Mouse (Mus musculus) cerebellum, postnatal 10 days (tissue): ENCODE results near the gene Zbtb9.
A peak's percentile ranks its signal among the peaks of the same experiment; 100 is the strongest.

Experiments
- DNase-seq, 2 experiments: peaks; one replicate each; pipeline ENCODE4 v3.0.0; 2021; ENCODE audit warnings: mixed read lengths in 2 of 2

The Zbtb9 gene

DNA sequence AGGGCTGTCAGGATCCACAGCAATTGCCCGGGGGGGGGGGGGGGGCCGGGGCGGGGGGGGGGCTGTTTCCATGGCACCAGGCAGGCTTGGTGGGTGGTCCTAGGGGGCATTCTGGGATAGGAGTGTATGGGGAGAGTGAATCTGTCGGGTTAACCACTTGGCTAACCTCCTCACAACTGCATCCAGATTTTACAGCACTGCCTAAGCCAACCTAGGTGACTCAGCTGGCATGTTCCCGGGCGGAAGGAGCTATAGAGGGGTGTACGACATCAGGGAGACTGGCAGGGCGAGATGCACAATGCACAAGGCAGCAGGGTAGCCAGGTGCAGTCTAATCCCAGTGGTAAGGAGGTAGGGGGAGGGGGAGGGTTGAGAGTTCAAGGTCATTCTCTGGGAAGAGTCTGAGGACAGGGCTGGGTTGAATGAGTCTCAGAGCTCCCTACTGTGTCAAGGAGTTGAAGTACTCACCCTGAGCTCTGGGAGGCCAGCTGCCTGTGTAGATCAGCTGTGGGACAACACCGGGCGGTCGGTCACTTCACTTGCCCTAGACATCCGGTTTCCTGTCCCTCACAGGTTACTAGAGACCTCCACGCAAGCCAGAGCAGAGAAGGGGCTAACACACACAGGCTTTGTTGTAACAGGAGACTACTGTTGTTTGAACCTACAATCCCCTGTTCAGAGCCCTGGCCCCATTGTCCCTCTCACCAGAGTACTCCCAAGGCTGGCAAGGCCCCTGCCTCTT, 68.2 kb downstream of the Zbtb9 start:
- DNase-seq: no peak

DNA sequence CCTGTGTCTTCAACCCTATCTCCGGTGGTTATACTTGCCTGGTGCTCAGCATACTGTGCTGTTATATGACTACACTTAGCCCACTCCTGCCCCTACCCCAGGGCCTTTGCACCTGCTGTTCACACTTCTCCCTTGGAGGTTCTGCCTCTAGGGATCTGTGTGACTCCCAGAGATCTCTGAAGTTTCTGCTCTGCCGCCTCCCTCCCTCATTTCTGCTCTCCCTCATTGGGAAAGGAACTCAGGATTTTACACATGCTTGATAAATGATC, 68.8 kb downstream of the Zbtb9 start:
- no peak for DNase-seq

DNA sequence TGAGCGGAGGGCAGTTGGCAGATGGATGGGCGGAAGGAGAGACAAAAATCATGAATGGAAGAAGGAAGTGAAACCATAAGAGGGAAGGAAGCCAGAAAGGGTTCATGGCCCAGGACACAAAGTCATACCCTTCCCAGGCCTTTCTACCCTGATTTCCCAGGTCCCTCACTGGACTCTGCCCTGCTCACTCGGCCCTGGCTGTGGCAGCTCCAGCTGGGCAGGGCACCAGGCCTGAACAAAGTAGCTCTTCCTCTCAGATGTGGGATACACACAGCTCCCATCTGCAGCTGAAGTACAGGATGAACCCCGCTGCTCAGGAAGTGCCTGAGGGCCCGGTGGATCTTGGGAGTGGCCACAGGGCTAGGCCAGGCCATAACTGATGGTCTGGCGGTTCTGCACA, 69.9 kb downstream of the Zbtb9 start:
- no peak for DNase-seq

DNA sequence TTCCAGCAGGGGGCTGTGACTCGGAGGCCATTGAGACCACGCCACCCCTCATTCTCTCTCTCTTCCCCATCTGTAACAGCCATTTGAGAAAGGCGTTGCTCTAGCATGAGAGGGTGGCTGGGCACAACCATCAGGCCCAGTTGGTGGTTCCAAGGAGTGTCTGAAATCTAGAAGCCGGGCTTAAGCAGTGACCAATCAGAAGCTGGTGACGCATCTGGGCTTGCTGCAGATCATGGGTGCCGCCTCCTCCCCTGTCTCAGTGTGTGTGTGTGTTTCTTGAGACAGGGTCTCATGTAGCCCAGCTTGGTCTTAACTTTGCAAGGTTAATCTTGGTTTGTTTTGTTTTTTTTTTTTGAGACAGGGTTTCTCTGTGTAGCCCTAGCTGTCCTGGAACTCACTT, 72.2 kb downstream of the Zbtb9 start:
- DNase-seq: no peak

DNA sequence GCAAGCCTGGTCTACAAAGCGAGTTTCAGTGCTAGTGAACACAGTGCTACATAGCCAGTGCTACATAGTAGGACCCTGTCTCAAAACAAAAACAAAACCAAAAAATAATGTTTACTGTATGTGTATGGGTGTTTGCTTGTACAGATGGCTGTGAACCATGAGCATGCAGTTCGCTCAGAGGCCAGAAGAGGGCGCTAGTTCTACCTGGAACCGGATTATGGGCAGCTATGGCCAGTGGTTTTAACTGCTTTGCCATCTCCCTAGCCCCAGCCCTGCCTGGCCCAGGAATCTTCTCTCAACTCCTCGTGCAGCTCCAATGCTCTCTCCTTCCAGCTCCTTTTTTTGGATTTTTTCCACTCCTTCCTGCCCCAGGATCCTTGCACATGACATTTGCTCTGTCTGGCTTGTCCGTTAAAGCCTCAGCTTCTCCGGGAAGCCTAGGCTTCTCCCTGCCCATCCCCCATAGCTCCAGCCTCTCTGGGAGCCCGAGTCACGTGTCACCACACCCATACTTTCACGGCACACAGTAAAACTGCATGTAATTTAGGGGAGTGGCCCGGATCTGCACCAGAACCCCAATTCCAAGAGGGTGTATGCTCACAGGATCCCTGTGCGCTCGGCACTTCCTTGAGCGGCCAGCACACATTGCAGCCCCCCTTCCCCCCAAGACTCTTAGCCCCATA, 74.9 kb downstream of the Zbtb9 start:
- DNase-seq: no peak

DNA sequence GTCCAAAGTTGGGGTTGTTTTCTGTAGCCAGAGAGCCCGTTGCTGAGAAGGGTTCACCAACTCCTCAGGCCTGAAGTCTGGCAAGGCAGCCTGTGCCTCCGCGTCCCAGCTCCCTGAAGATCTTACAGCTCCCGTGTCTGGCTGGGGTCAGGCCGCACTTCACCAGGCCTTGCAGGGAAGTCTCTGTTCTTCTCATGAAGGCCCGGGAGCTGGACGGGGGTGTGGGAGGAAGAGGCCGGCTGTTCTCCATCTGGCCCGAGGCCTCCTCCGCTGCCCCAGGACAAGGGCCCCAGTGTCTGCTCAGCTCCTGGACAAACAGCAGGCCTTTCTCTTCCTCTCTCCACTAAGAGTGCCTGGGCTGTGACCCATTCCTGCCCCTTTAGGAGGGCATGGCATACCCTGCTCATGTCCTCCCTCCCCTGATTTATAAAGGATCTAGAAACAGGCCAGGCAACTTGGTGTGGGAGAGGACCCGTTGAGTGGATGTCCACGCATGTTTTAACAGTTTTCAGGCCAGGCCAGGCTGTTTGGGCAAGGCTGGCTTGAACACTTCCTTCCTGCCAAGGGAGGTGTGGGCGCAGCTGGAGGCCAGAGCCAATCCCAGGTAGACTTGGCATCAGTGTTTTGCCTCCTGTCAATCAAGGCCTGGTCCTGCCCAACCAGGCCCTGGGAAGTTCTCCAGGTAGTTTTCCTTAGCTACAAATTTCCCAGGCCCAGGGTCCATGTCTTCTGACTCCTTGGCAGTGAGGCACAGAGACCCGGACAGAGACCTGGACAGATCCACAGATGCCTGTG, 75.7 kb downstream of the Zbtb9 start:
- DNase-seq: no peak

DNA sequence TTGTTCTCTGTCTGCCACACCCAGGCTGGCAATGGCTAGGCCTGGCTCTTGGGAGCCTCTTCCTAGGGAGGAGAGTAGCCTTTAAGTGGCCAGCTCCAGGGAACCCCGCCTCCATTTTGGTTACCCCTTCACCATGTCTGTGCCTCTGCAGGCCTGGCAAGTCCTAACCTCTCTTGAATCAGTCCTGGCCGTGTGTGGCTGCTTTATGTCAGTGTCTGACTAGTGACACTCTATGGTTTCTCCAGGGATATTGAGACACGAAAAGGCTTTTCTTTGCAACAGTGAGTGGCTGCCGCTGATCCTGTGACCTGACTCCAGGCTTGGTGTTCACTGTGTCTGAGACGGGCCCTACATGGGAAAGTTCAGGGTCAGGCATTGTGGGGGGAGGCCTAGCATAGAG, 77.9 kb downstream of the Zbtb9 start:
- DNase-seq: no peak

DNA sequence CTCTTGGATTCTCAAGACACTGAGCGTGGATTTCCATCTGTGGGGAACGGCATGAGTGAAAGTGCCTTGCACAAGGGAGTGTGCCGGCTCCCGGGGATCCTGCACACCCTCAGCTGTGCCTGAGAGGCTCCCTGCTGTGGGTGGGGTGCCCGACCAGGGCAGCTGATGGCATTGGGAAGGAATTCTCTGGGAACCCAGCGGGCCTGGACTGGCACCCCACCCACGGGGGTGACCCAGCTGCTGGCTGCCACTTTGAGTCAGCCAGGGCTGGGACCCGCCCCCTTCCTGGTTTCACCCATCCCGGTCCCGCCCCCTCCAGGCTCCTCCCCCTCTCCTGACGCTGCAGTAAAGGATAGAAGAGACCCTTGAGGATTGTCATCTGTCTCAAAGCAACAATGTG, 78.5 kb downstream of the Zbtb9 start:
- no peak for DNase-seq

DNA sequence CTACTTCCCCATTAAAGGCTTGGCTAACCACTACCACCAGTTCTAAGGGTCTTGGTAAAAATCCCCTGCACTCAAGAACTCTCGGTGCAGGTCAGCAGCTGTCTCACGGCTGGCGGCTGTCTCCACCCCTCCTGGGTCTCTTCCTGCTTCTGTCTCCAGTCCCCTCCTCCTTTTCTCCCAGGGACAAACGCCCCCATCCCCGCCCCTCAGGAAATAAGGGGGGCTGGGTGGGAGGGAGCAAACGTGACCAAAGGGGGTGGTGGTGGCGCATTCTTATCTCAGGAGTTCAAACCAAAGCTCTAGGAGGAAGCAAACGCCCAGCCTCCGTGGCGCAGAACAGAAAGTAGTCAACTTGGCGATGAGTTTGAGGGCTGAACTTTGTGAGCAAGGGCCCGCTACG, 83.2 kb downstream of the Zbtb9 start:
- DNase-seq: no peak

DNA sequence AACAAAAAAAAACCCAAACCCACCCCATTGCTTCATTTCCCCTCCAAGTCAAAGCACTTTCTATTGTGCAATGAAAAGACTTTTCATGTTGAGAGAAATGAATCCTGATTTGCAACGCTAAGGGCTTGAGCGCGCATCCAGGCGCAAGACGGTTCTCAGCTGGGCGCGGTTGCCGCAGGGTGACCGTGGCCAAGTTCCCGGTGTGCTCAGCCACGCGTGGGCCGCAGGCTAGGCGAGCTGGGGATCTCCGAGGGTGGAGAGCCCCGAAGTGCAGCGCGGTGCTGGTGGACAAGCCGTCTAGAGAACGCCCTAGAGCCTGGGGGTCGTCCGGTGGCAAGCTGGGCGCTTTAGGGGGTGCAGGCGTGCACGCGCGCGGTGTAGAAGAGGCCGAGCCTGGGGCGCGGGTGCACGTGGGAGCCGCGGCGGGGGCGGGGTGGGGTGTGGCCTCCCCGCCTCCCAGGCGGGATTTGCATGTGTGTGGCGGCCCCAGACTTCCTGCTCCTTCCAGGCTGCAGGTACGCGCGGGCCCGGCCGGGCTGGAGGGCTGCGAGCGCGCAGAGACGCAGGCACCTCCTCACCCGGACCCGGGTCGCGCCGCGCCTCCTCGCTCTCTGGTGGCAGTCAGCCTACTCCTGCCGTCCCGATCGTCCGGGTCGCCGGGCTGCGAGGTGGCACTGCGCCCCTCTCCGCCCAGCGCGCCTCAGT, 84.0 kb downstream of the Zbtb9 start, which contains the start of gene Itpr3:
Gene Itpr3, plus strand, starts transcription at position 493 of the 705 bp plus-strand sequence.
- peak; percentile 60 to 65 for DNase-seq

DNA sequence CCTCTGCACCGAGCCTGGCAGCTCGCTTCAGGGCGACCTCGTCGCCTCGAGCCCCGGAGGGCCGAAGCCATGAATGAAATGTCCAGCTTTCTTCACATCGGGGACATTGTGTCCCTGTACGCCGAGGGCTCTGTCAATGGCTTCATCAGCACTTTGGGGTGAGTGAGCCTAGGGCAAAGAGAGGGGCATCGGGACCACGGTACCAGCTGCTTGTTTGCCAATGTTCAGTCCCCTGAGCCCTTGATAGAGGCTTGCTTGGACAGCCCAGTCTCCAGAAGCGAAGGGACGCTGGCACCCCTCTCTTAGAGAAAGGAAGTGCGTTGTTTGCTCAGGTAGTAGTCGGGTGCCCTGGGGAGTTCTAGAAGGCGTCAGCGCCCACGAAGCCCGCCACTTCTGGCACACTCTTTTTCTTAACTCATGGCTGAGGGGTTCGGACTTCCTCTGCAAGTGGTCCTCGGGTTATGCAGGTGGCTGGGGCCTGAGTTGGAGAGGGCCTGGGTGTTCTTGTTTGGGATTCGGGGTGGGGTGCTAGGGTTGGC, 84.6 kb downstream of the Zbtb9 start:
- no peak for DNase-seq
